Mouse (Mus musculus) cerebellum, adult 2 months (tissue): ENCODE results near the gene Tln1.

Experiments used
- CTCF ChIP-seq: fragments of 200-500 bp; IDR thresholded peaks from 2 replicates; pipeline ENCODE4 v1.5.1; 2011; ENCODE audit warnings: low read depth, mild to moderate bottlenecking, control low read depth, low read length, moderate library complexity, borderline replicate concordance; ENCODE audit not compliant: insufficient read depth
- POLR2A ChIP-seq: fragments of 200-500 bp; IDR thresholded peaks from 2 replicates; pipeline ENCODE4 v1.6.1; 2011; ENCODE audit warnings: low read length, control low read depth, borderline replicate concordance; ENCODE audit not compliant: insufficient read depth

DNA sequence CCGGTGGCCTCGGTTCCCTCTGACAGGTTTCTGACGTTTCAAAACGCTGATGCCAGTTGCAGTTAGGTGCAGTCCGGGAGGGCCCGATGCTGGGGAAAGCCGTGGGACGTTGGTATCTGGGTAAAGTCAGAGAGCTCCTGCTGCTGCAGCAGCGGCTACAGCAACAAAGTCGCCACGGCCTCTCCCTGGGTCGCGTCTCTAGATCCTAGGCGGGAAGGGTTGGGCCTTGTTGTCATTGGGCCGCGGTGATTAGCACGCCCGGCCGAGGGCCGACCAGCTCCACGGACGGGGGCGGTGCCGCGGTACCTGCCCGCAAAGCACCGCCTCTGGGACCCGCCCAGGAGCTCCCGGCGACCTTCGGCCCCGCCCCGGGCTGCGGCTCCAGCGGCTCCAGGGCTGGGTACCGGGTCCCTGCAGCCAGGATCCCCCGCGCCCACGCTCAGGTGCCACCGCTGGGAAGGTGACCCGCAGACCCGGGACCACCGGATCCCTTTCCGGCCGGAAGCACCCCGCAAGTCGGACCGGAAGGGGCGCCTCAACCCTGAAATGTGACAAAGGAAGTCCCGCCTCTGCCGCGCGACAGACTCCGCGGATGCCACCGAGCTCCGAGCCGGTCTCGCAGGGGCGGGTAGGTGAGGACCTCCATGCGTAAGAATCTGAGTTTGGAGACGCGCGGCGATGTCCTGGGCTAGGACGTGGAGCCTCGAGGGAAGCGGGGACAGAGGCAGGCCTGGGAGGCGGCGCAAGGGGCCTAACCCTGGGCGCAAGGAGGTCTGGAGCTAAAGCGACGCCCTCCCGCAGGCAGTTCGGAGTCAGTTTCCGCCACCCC lies 16.1 kb upstream of the Tln1 start, which contains the start of the genes Rgp1 and Gba2:
- TF ChIP-seq POLR2A: peak; percentile 82
- TF ChIP-seq CTCF: no peak
